Mouse (Mus musculus): ENCODE results near the gene 1700001C02Rik. TPM values are rescaled to one million over a fixed set of nuclear protein-coding genes. Genes with fewer than 3 reads are reported as not detected.
A peak's percentile ranks its signal among the peaks of the same experiment; 100 is the strongest.

The 1700001C02Rik gene
- polyA plus RNA-seq, 1 experiment from 2014 or later, result not detected

DNA sequence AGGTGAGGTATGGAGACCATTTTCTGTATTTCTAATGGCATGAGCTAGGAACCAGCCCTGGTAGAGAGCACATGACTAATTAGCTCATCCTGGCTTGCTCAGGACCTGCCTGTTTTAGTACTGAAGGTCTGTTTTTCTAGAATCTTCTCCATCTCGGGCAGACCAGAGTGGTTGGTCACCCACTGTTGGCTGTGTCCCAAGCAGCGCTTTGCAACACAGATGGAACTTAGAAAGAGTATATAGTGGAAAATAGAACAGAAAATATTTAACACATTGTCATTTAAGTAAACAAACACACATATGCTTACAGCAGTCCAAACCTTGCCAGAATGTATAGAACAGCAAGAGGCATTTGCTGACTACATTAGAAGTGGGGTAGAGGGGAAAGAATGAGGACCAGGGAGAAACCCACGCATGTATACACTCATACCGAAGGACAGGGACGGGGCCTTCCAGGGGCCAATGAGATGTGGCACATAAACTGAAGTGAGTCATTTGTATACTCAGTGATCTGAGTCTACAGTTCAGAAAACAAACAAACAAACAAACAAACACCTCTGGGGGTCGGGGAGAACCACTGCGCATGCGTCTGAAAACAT is 25.4 kb upstream of the 1700001C02Rik start:
- 77% methylated on average over 8 of the region's 8 CpGs for WGBS (ENCODE audit: insufficient replicate concordance)
- Histone ChIP-seq H3K27me3 (ENCODE audit: insufficient read depth, low read length) (no peaks in the 10 kb centered on the region), H3K9ac (replicated peaks) (no peak overlapping the region), H3K4me3 (ENCODE audit: low read depth, low read length) (no peak overlapping the region), H3K4me1 (ENCODE audit: insufficient read depth) (no peaks in the 10 kb centered on the region), H3K27ac (ENCODE audit: low read depth) (no peak overlapping the region), H3K36me3 (replicated peaks; ENCODE audit: insufficient read depth, low read length) (no peaks in the 10 kb centered on the region), H3K4me2 (ENCODE audit: low read depth, low read length) (no peak overlapping the region), H3K9me3 (ENCODE audit: low read length) (no peaks in the 10 kb centered on the region)
- DNase-seq, result no peak
- no peak for ATAC-seq
- TF ChIP-seq CTCF (IDR thresholded peaks at IDR 0.05; ENCODE audit: low read depth), result no peak
- TF ChIP-seq EP300 (IDR thresholded peaks at IDR 0.05; ENCODE audit: low read depth), result no peak

DNA sequence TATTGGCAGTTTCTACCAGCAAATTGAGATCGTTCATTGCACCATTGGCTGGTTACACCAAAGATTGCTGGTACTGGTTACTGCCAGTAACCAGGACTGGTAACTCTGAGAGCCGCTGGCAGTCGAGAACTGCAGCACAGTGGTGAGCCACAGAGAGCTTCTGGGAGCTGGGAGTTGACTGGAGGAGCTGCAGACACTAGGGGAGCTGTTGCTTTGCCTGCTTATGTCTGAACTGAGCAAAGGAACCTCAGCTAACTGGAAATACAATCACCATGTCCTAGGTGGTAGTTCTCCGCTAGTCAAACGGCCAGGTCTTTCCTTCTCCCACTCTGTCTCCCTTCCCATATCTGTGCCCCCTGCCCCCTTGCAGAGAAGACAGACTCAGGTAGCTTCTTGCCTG is 23.7 kb upstream of the 1700001C02Rik start:
- Histone ChIP-seq H3K36me3 (replicated peaks; ENCODE audit: insufficient read depth, low read length) (no peaks in the 10 kb centered on the region), H3K4me1 (ENCODE audit: insufficient read depth) (no peaks in the 10 kb centered on the region), H3K9ac (replicated peaks) (no peak overlapping the region), H3K27ac (ENCODE audit: low read depth) (no peak overlapping the region), H3K4me2 (ENCODE audit: low read depth, low read length) (no peak overlapping the region), H3K9me3 (ENCODE audit: low read length) (no peaks in the 10 kb centered on the region), H3K27me3 (ENCODE audit: insufficient read depth, low read length) (no peaks in the 10 kb centered on the region), H3K4me3 (ENCODE audit: low read depth, low read length) (no peak overlapping the region)
- DNase-seq (no peak), ATAC-seq (no peak)
- TF ChIP-seq CTCF (IDR thresholded peaks at IDR 0.05; ENCODE audit: low read depth) (peak; percentile 32), EP300 (IDR thresholded peaks at IDR 0.05; ENCODE audit: low read depth) (no peak)
- WGBS (ENCODE audit: insufficient replicate concordance), result 57% methylated on average over 5 of the region's 5 CpGs

DNA sequence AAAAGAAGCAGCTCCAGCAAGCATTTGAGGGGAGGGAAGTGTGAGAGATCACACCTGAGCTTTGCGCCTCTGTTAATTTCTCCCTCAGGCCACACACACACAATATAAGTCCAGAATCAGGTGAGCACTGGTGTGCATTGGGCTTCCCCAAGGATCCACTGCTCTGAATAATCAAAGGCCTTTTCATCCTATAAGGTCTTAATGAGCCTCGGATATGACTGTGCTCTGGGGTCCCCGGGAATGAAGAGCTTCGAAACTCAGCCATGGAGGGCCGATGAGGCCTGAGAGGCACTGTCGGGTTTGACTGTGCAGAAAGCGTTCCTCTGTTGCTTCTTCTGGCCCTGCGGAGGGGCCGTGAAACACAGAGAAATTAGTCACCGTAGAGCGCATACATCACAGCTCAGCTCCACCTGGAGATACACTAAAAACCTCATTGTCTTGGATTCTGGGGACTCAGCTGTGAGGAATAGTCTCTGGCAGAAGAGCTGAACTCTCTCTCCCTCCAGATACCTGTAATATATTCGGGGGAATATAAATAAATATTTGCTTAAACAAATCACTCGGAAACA is 21.4 kb upstream of the 1700001C02Rik start:
- Histone ChIP-seq H3K4me1 (ENCODE audit: insufficient read depth) (no peaks in the 10 kb centered on the region), H3K27me3 (ENCODE audit: insufficient read depth, low read length) (no peaks in the 10 kb centered on the region), H3K27ac (ENCODE audit: low read depth) (no peak overlapping the region), H3K9me3 (ENCODE audit: low read length) (no peaks in the 10 kb centered on the region), H3K9ac (replicated peaks) (no peak overlapping the region), H3K4me2 (ENCODE audit: low read depth, low read length) (no peak overlapping the region), H3K36me3 (replicated peaks; ENCODE audit: insufficient read depth, low read length) (no peaks in the 10 kb centered on the region), H3K4me3 (ENCODE audit: low read depth, low read length) (no peak overlapping the region)
- WGBS (ENCODE audit: insufficient replicate concordance), result 80% methylated on average over 13 of the region's 13 CpGs
- ATAC-seq (no peak), DNase-seq (no peak)
- no peak for TF ChIP-seq CTCF (IDR thresholded peaks at IDR 0.05; ENCODE audit: low read depth)
- no peak for TF ChIP-seq EP300 (IDR thresholded peaks at IDR 0.05; ENCODE audit: low read depth)

DNA sequence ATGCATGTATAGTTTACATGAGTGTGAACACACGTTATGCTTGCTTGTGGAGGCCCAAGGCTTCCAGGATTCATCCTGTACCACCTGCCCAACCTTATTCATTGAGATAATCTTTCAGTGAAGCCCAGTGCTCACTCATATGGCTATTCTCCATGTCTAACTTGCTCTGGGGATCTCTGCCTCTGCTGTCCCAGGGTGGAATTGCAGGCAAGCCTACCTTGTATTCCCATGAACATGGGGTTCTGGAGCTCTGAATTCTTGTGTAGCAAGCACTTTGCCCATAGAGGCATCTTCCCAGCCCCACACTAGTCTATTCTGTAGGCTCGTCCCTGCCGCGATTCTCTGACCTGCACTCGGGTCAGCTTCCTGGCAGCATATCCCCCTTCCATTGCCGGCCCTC is 9.8 kb upstream of the 1700001C02Rik start:
- no peak overlapping the region for H3K27ac ChIP-seq (ENCODE audit: low read depth)
- H3K9ac ChIP-seq (replicated peaks), result no peak overlapping the region
- TF ChIP-seq CTCF (IDR thresholded peaks at IDR 0.05; ENCODE audit: low read depth), result peak; percentile 40
- no peak for TF ChIP-seq EP300 (IDR thresholded peaks at IDR 0.05; ENCODE audit: low read depth)
- H3K4me1 ChIP-seq (ENCODE audit: insufficient read depth), result no peaks in the 10 kb centered on the region
- no peaks in the 10 kb centered on the region for H3K36me3 ChIP-seq (replicated peaks; ENCODE audit: insufficient read depth, low read length)
- H3K9me3 ChIP-seq (ENCODE audit: low read length), result no peaks in the 10 kb centered on the region
- no peak overlapping the region for H3K4me3 ChIP-seq (ENCODE audit: low read depth, low read length)
- ATAC-seq (no peak), DNase-seq (no peak)
- WGBS (ENCODE audit: insufficient replicate concordance), result 40% methylated on average over 6 of the region's 6 CpGs
- no peaks in the 10 kb centered on the region for H3K27me3 ChIP-seq (ENCODE audit: insufficient read depth, low read length)
- H3K4me2 ChIP-seq (ENCODE audit: low read depth, low read length), result no peak overlapping the region

DNA sequence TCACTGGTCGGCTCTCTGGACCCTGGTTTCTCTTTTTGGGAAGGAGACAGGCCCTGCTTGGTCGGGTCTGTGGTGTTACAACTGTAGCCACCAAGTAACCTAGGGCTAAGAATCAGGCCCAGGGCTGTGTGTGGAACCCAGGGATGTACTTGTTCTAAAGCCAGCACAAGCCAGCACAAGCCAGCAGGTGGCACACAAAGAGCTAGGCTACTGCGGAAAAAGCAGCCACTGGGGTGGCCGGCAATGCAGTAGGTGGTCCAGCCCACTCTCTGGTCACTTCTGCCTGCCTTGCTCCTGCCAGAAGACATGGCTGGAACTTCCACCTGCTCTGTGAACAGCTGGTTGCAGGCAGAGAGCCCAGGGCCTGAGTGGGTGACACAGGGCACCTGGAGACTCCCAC is 5.7 kb upstream of the 1700001C02Rik start:
- Histone ChIP-seq H3K9me3 (ENCODE audit: low read length) (no peaks in the 10 kb centered on the region), H3K4me1 (ENCODE audit: insufficient read depth) (no peaks in the 10 kb centered on the region), H3K27me3 (ENCODE audit: insufficient read depth, low read length) (peaks cover 12% of the 10 kb centered on the region; the same call in 1 of the 2 replicates), H3K4me3 (ENCODE audit: low read depth, low read length) (no peak overlapping the region), H3K4me2 (ENCODE audit: low read depth, low read length) (no peak overlapping the region), H3K9ac (replicated peaks) (no peak overlapping the region), H3K27ac (ENCODE audit: low read depth) (no peak overlapping the region), H3K36me3 (replicated peaks; ENCODE audit: insufficient read depth, low read length) (no peaks in the 10 kb centered on the region)
- no peak for ATAC-seq
- no peak for TF ChIP-seq EP300 (IDR thresholded peaks at IDR 0.05; ENCODE audit: low read depth)
- no peak for DNase-seq
- WGBS (ENCODE audit: insufficient replicate concordance), result 36% methylated on average over 4 of the region's 4 CpGs

DNA sequence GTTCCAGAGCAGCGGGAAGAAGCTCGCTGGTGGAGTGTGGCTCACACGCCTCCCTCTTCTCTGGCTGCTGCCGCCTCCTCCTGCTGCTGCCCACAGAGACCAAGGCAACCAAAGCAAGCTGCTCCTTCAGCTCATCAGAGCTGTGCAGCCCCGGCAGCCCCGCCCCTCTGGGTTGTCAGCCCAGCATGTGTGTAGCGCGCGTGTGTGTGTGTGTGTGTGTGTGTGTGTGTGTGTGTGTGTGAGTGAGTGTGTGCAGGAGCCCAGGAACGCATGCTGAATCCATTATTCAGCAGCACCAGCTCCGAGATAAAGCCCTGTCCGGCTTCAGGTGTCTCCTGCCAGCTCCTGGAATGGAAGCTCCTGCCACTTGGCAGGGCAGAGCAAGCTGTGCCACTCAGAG is 4.0 kb upstream of the 1700001C02Rik start, which contains the start of gene Otof:
Otof (minus strand) TSS at position 112 of the 400 bp plus-strand sequence.
- WGBS (ENCODE audit: insufficient replicate concordance), result 29% methylated on average over 12 of the region's 12 CpGs
- no peaks in the 10 kb centered on the region for H3K9me3 ChIP-seq (ENCODE audit: low read length)
- no peak for TF ChIP-seq CTCF (IDR thresholded peaks at IDR 0.05; ENCODE audit: low read depth)
- no peak for TF ChIP-seq EP300 (IDR thresholded peaks at IDR 0.05; ENCODE audit: low read depth)
- no peak for ATAC-seq
- no peak within 1 kb of the TSS for H3K27ac ChIP-seq (ENCODE audit: low read depth)
- H3K4me3 ChIP-seq (ENCODE audit: low read depth, low read length), result no peak within 1 kb of the TSS
- no peak for DNase-seq
- H3K36me3 ChIP-seq (replicated peaks; ENCODE audit: insufficient read depth, low read length), result no peaks in the 10 kb centered on the region
- H3K4me1 ChIP-seq (ENCODE audit: insufficient read depth), result no peaks in the 10 kb centered on the region
- peaks cover 26% of the 10 kb centered on the region for H3K27me3 ChIP-seq (ENCODE audit: insufficient read depth, low read length)
- H3K4me2 ChIP-seq (ENCODE audit: low read depth, low read length), result no peak within 1 kb of the TSS
- H3K9ac ChIP-seq (replicated peaks), result no peak within 1 kb of the TSS

Data from liver, postnatal 0 days (tissue).